Mouse (Mus musculus) cortical plate, adult 2 months (tissue): ENCODE data around the gene Stk16.

Experiments
- CTCF ChIP-seq: fragments of 200-500 bp; IDR thresholded peaks from 2 replicates; pipeline ENCODE4 v1.5.1; 2011; ENCODE audit warnings: mild to moderate bottlenecking, control low read depth, low read length; ENCODE audit not compliant: insufficient read depth; ENCODE audit errors: extremely low read depth
- POLR2A ChIP-seq: fragments of 200-500 bp; IDR thresholded peaks from 2 replicates; pipeline ENCODE4 v1.6.1; 2011; ENCODE audit warnings: mild to moderate bottlenecking, low read length, control low read depth; ENCODE audit not compliant: insufficient read depth; ENCODE audit errors: extremely low read depth

DNA sequence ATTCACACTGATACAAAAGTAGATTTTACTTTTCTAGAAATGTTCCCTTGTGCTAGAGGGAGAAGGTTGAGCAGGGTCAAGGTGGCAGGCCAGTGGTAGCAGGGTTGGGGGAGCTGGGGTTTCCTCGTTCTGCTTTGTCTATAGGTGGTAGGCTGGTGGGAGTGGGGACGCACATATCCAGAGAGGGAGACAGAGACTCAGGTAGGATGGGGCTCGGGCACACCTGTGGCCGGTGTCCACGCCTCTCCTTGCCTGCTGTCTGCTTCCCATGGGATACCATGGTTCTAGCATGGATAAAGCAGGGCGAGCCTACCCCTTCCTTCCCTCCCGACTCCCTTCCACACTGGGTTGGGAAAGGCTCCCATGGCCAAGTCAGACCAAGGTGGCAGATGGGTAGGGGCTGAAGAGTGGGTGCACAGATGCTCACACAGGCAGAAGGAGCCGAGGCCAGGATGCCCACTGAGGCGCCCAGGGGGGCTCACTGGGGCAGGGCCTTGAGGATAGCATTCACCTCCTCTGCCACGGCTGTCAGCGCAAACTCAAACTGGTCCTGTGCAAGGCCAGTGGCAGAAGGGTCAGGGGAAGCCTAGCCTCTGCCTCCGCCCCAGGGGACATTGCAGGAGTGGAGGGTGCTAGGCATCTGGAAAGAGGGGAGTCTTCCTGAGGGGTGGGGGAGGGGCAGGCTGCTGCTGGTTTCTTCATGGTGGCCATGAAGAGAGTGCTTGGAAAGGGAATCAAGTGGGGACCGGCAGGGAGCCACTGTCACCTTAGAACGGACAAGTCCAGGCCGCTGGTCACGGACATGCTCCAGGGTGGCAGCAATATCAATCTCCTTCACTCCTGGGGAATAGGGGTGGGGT is 36.7 kb downstream of the Stk16 start:
- TF ChIP-seq CTCF = no peak
- TF ChIP-seq POLR2A = no peak
